In genomic region chr9:43737331-43737730, GRCm38 (mm10) we compare ENCODE assay signal across 8 mouse cellular contexts. TPM values are rescaled to one million over a fixed set of nuclear protein-coding genes. Genes with fewer than 3 reads are reported as not detected.
A peak's percentile ranks its signal among the peaks of the same experiment; 100 is the strongest.
DNase-seq lines count a peak whose midpoint lies in the region.

No protein-coding gene starts in this region.

- peak; percentile 42 to 47 for DNase-seq in heart, adult 18-20 months
- DNase-seq in heart, adult 8-10 months (ENCODE audit: low spot score): no peak
- DNase-seq in MN1 (ENCODE audit: low spot score): peak; percentile 57
- peak; percentile 27 for DNase-seq in heart, postnatal 4 days
- peak; percentile 45 for DNase-seq in lung, postnatal 14 days
- DNase-seq in urinary bladder, postnatal 10 days (ENCODE audit: low spot score): no peak
- no peak for DNase-seq in layer of hippocampus, adult 9-10 months (ENCODE audit: low spot score)
- no peak for DNase-seq in retina, postnatal 1 day

RNA-seq across cellular contexts. Expression of gene Nectin1, which starts 6.5 kb away (rescaled TPM):
- 1 to 10 TPM; 3.8 to 4.0 TPM for total RNA-seq in heart, adult 18-20 months (2021)
- total RNA-seq in heart, adult 8-10 months (2022): 1 to 10 TPM; 1.6 to 3.5 (median 2.2) TPM
- total RNA-seq in heart, postnatal 4 days (2021): 1 to 10 TPM; 8.3 to 8.9 TPM

Comparison
In these comparisons a context has a peak if more than half of its experiments do, and no peak if none do; other contexts are left out.
1. DNase-seq: peak in heart, adult 18-20 months (2 of 2), MN1 (single experiment), heart, postnatal 4 days (single experiment) and lung, postnatal 14 days (single experiment); none in heart, adult 8-10 months (single experiment), urinary bladder, postnatal 10 days (single experiment), layer of hippocampus, adult 9-10 months (single experiment) and retina, postnatal 1 day (single experiment).